Mouse (Mus musculus) kidney, embryonic 15.5 days (tissue): Measurements from ENCODE around the gene 1700019D03Rik. TPM values are rescaled to one million over a fixed set of nuclear protein-coding genes. Genes with fewer than 3 reads are reported as not detected.
"Not testable (repeated sequence)": the region's sequence is repeated elsewhere in the genome, so short reads cannot be mapped to it uniquely, and the experiment has no call there.

Experiments
- ATAC-seq: fragments of 200-750 bp; cut with Nextera tagmentation; replicated peaks from 2 replicates; pipeline ENCODE4 v1.8.0; 2017; ENCODE audit warnings: moderate TSS enrichment; ENCODE audit not compliant: low FRiP score
- H3K27ac ChIP-seq: fragments of 300-500 bp; sonication (generic); 2 replicates; pipeline ENCODE4 v1.5.1; 2015; ENCODE audit warnings: mild to moderate bottlenecking, inconsistent platforms
- H3K27me3 ChIP-seq: fragments of 300-500 bp; sonication (generic); 2 replicates; pipeline ENCODE4 v1.6.1; 2015; ENCODE audit warnings: inconsistent platforms
- H3K36me3 ChIP-seq: fragments of 300-500 bp; sonication (generic); 2 replicates; pipeline ENCODE4 v1.6.1; 2015; ENCODE audit warnings: inconsistent platforms
- H3K4me1 ChIP-seq: fragments of 300-500 bp; sonication (generic); 2 replicates; pipeline ENCODE4 v1.6.1; 2015; ENCODE audit warnings: inconsistent platforms
- H3K4me2 ChIP-seq: fragments of 300-500 bp; sonication (generic); 2 replicates; pipeline ENCODE4 v1.6.1; 2015; ENCODE audit warnings: moderate library complexity, mild to moderate bottlenecking, inconsistent platforms
- H3K4me3 ChIP-seq: fragments of 300-500 bp; sonication (generic); replicated peaks from 2 replicates; pipeline ENCODE4 v1.5.1; 2015; ENCODE audit warnings: mild to moderate bottlenecking, inconsistent platforms
- H3K9ac ChIP-seq: fragments of 300-500 bp; sonication (generic); 2 replicates; pipeline ENCODE4 v1.6.1; 2015; ENCODE audit warnings: mild to moderate bottlenecking, inconsistent platforms
- H3K9me3 ChIP-seq: fragments of 300-500 bp; sonication (generic); replicated peaks from 2 replicates; pipeline ENCODE4 v1.6.1; 2016; ENCODE audit warnings: inconsistent platforms
- WGBS: fragments of 180-500 bp; shearing (Covaris S2); methylation state at CpG from one replicate; pipeline ENCODE4 v1.1.7; 2015; ENCODE audit warnings: mixed read lengths; 5-methylcytosine and 5-hydroxymethylcytosine counted together
- polyA plus RNA-seq: library from polyadenylated mRNA; unstranded; fragments of >200 nt; fragmentation: Nextera tagmentation; extraction: Ambion mirVana; gene quantifications from 2 replicates; pipeline ENCODE4 v1.2.1, GENCODE M21; 2015

1700019D03Rik gene
- polyA plus RNA-seq, 1 experiment from 2014 or later: 8.5 TPM

DNA sequence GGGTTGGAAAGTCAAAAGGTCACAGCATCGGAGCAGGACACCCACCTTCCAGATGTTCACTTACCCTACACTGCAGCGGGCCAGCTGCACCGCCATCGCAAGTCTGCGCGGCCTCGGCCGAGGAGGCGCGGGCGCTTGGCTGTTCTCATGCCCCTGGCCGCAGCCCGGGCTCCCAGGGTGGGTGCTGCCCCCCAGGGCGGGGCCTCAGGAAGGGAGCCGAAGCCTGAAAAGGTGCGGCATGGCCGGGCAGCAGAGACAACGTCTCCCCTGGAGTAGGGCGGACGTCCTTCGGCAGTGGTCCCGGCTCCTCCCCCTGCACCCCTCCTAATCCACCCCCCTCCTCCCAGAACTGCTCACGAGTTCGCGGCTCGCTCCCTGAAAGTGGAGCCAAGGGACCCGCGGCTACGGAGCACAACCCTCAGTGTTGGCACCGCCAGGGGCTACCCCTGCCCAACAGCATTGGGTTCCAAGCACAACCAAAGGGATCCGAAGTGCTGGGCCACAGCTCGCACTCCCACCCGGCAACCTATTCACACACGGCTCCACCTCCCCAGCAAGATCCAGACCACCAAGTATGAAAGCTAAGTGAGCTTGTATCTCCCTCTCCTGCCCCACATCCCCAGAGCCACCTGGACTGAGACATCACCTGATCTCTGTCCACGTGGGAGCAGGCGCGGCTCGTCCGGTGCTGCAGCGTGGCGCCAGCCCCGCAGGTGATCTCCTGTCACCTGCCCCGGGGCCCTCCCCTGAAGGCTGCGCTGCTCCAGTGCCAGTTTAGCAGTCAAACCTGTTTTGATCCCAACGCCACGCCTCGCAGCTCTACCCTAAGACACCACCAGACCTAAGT lies 67.2 kb downstream of the 1700019D03Rik start:
- Histone ChIP-seq H3K4me1 (peaks cover 22% of the 10 kb centered on the region), H3K27ac (no peak overlapping the region), H3K9me3 (no peaks in the 10 kb centered on the region), H3K27me3 (0 out of 2 replicates have a peak, but pooled peaks cover 8% of the 10 kb centered on the region), H3K9ac (peak overlapping the region; percentile 29), H3K36me3 (no peaks in the 10 kb centered on the region), H3K4me3 (peak overlapping the region; percentile 50), H3K4me2 (peak overlapping the region; percentile 88)
- 1% methylated on average over 47 of the region's 47 CpGs for WGBS
- ATAC-seq: peak; percentile 80

DNA sequence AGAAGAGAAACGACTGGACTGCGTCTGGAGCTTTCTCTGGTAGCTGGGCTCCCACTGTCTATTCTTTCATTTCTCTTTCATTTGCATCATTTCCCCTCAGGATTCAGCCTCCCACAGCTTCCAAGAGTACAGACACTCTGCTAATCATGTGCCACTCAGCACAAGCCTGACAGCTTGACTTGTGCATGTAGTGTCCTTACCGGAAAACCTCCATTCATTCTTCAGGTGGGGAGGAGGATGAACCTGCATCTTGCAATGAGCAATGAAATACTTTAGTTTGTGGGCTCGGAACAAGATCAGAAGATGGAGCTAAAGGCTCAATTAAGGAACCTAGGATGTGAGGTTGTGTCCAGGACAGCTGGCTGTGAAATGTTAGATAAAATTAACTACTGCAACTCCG lies 67.8 kb downstream of the 1700019D03Rik start:
- 4% methylated on average over 5 of the region's 5 CpGs for WGBS
- no peak overlapping the region for H3K27ac ChIP-seq

DNA sequence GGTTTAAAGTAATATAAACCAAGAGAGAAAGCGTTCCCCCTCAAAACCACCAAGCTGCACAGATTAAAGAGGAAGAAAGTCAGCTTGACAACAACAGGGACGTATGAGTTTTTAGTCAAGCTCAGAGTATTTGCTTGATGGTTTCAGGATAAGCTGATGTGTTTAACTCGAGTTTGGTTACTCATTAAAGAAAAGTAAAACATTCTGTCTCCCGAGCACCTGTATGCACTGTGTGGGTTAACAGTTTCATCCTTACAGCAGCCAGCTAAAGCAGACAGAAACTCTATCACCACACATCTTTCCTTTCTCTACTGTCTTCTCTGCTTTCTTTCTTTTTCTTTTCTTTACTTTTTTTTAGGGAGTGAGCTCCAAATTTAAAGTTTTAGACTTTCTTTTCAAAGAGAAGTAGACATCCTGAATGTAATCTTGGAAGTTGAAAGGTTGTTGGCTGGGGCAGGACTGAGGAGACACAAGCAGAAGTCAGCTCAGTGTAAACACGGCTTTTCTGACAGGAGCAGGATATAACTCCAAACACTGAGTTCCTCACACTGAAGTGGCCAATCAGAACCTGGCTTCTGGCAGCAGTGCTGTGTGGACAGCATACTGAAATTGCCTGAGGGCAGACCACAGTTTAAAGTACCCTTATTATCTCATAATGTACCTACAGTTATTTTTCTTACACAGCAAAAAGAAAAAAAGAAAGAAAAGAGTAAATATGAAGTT lies 68.7 kb downstream of the 1700019D03Rik start:
- Histone ChIP-seq H3K4me1 (peaks cover 22% of the 10 kb centered on the region), H3K9ac (no peak overlapping the region), H3K27ac (peak overlapping the region; percentile 33; the same call in 1 of the 2 replicates), H3K36me3 (no peaks in the 10 kb centered on the region), H3K4me2 (peak overlapping the region; percentile 26; the same call in 1 of the 2 replicates), H3K9me3 (no peaks in the 10 kb centered on the region), H3K4me3 (no peak overlapping the region), H3K27me3 (0 out of 2 replicates have a peak, but pooled peaks cover 8% of the 10 kb centered on the region)
- ATAC-seq: no peak
- 45% methylated on average over 5 of the region's 5 CpGs for WGBS

More for the DNA sequence above, 67.8 kb downstream of the 1700019D03Rik start:
- H3K36me3 ChIP-seq: no peaks in the 10 kb centered on the region
- peak overlapping the region; percentile 50 for H3K4me3 ChIP-seq
- ATAC-seq: peak; percentile 10; the same call in 1 of the 2 replicates
- H3K4me2 ChIP-seq: peak overlapping the region; percentile 88
- 0 out of 2 replicates have a peak, but pooled peaks cover 8% of the 10 kb centered on the region for H3K27me3 ChIP-seq
- H3K9me3 ChIP-seq: no peaks in the 10 kb centered on the region
- H3K4me1 ChIP-seq: peaks cover 22% of the 10 kb centered on the region
- peak overlapping the region; percentile 29; the same call in 1 of the 2 replicates for H3K9ac ChIP-seq

- no peak for ATAC-seq
- H3K4me3 ChIP-seq: no peak overlapping the region
Measured at GRCm38 (mm10) chr1:52947895-52948294, 72.1 kb downstream of the 1700019D03Rik start.

GRCm38 (mm10) chr1:52939021-52939420 lies 81.0 kb downstream of the 1700019D03Rik start:
- no peak overlapping the region for H3K9ac ChIP-seq
- H3K4me1 ChIP-seq: no peaks in the 10 kb centered on the region
- no peaks in the 10 kb centered on the region for H3K27me3 ChIP-seq
- H3K4me3 ChIP-seq: no peak overlapping the region
- 98% methylated on average over 1 of the region's 1 CpGs for WGBS
- no peaks in the 10 kb centered on the region for H3K36me3 ChIP-seq
- ATAC-seq: no peak
- no peak overlapping the region for H3K4me2 ChIP-seq
- peaks cover 8% of the 10 kb centered on the region for H3K9me3 ChIP-seq
- H3K27ac ChIP-seq: no peak overlapping the region

More at GRCm38 (mm10) chr1:52947895-52948294, 72.1 kb downstream of the 1700019D03Rik start:
- no peaks in the 10 kb centered on the region for H3K36me3 ChIP-seq
- no peak overlapping the region for H3K9ac ChIP-seq
- 80% methylated on average over 5 of the region's 5 CpGs for WGBS
- H3K4me2 ChIP-seq: no peak overlapping the region
- H3K9me3 ChIP-seq: no peaks in the 10 kb centered on the region
- no peak overlapping the region for H3K27ac ChIP-seq
- 0 out of 2 replicates have a peak, but pooled peaks cover 3% of the 10 kb centered on the region for H3K27me3 ChIP-seq
- peaks cover 11% of the 10 kb centered on the region for H3K4me1 ChIP-seq

DNA sequence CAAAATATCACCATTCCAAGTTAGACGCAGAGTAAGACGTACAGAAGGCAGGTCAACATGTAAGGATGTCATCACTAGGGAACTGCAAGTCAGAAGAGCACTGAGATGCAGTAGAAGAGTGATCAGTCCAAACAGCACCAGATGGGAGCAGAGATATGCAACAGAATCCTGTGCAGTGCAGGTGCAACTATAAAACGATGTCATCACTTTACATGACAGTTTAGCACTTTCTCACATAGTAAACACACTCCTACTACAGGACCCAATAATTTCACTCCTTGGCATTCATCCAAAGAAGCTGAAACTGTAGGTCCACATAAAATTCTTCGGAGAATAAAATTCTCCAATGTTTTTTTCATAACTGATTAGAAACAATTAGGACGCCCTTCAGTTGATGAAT lies 85.5 kb downstream of the 1700019D03Rik start:
- H3K4me3 ChIP-seq: no peak overlapping the region
- H3K36me3 ChIP-seq: no peaks in the 10 kb centered on the region
- H3K4me2 ChIP-seq: no peak overlapping the region
- no peak overlapping the region for H3K27ac ChIP-seq
- no peak for ATAC-seq
- 70% methylated on average over 5 of the region's 5 CpGs for WGBS
- no peaks in the 10 kb centered on the region for H3K27me3 ChIP-seq
- H3K4me1 ChIP-seq: no peaks in the 10 kb centered on the region
- peaks cover 8% of the 10 kb centered on the region for H3K9me3 ChIP-seq
- H3K9ac ChIP-seq: no peak overlapping the region

GRCm38 (mm10) chr1:52924482-52924881 lies 95.5 kb downstream of the 1700019D03Rik start:
- H3K27ac ChIP-seq, H3K9me3 ChIP-seq, H3K27me3 ChIP-seq, H3K9ac ChIP-seq, H3K4me3 ChIP-seq, H3K4me2 ChIP-seq, H3K4me1 ChIP-seq, H3K36me3 ChIP-seq, ATAC-seq: not testable (repeated sequence)
- 63% methylated on average over 1 of the region's 1 CpGs for WGBS

DNA sequence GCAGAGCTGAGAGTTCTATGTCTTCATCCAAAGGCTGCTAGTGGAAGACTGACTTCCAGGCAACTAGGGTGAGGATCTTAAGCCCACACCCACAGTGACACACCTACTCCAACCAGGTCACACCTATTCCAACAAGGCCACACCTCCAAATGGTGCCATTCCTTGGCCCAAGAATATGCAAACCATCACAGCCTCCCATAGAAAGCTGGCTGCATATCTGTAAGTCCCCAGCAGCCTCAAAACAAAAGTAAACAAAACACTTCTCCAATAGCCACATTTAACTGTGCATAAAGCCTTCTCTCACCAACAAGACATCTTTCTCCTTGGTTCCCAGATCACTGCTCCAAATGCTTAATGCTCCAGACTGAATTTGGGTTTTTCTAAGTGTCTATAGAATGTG lies 101.1 kb downstream of the 1700019D03Rik start:
- not testable (repeated sequence) for H3K9me3 ChIP-seq, ATAC-seq, H3K4me1 ChIP-seq, H3K27me3 ChIP-seq, H3K4me2 ChIP-seq, H3K36me3 ChIP-seq, H3K4me3 ChIP-seq, H3K27ac ChIP-seq, H3K9ac ChIP-seq

DNA sequence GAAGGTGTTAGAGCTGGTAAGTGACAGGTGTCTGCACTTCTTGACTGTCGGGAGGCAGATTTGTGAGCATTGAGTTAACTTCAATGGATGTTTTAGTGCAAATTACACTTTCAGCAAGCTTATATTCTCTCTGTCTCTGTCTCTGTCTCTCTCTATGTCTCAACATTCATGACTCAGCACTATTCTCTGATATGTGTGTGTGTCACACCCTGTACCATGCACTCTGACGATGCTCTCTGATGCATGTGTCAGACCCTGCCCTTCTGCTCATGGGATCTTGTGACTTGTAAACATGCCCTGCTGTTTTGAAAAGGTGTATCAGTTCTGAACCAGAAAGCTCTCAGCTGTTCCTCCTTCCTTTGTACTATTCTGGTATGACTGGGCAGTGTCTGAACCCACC lies 103.3 kb downstream of the 1700019D03Rik start:
- ATAC-seq: no peak
- H3K4me3 ChIP-seq: no peak overlapping the region
- 82% methylated on average over 2 of the region's 2 CpGs for WGBS
- H3K4me1 ChIP-seq: no peaks in the 10 kb centered on the region
- H3K9me3 ChIP-seq: no peaks in the 10 kb centered on the region
- H3K36me3 ChIP-seq: no peaks in the 10 kb centered on the region
- H3K4me2 ChIP-seq: no peak overlapping the region
- no peaks in the 10 kb centered on the region for H3K27me3 ChIP-seq
- no peak overlapping the region for H3K27ac ChIP-seq
- H3K9ac ChIP-seq: no peak overlapping the region

DNA sequence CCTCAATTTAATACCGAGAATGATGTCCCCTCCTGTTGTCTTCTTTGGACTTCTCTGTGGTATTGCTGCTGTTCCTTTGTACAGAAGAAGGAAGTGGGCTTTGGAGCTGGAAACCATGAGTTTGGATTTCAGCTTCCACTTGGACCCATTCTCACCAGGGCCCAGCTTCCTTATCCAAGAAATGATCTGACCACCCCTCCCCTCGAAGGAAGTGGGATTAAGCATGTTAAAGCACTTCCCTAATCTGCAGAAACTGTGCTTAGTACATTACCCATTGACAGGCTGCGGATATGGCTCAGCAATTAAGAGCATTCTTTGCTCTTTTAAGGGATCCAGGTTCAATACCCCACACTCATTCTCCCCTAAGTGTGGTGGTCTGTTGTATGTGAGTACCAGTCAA lies 110.2 kb downstream of the 1700019D03Rik start:
- Histone ChIP-seq H3K9me3 (no peaks in the 10 kb centered on the region), H3K4me2 (no peak overlapping the region), H3K27me3 (no peaks in the 10 kb centered on the region), H3K4me1 (no peaks in the 10 kb centered on the region), H3K27ac (no peak overlapping the region), H3K36me3 (no peaks in the 10 kb centered on the region), H3K9ac (no peak overlapping the region), H3K4me3 (no peak overlapping the region)
- 88% methylated on average over 3 of the region's 3 CpGs for WGBS
- no peak for ATAC-seq

GRCm38 (mm10) chr1:52884208-52884607 lies 135.8 kb downstream of the 1700019D03Rik start:
- Histone ChIP-seq H3K4me3 (no peak overlapping the region), H3K27me3 (no peaks in the 10 kb centered on the region), H3K9me3 (no peaks in the 10 kb centered on the region), H3K36me3 (peaks cover 10% of the 10 kb centered on the region; the same call in 1 of the 2 replicates), H3K4me1 (no peaks in the 10 kb centered on the region), H3K9ac (no peak overlapping the region), H3K27ac (no peak overlapping the region), H3K4me2 (no peak overlapping the region)
- ATAC-seq: no peak
- WGBS: 74% methylated on average over 2 of the region's 2 CpGs
